Mouse (Mus musculus) midbrain, embryonic 16.5 days (tissue): ENCODE measurements around the gene Sema3e. TPM values are rescaled to one million over a fixed set of nuclear protein-coding genes. Genes with fewer than 3 reads are reported as not detected.
A peak's percentile ranks its signal among the peaks of the same experiment; 100 is the strongest.

Source experiments
- ATAC-seq: fragments of 200-750 bp; cut with Nextera tagmentation; 2 replicates; pipeline ENCODE4 v1.8.0; 2017; ENCODE audit warnings: moderate TSS enrichment
- H3K27ac ChIP-seq: fragments of 300-500 bp; sonication (generic); 2 replicates; pipeline ENCODE4 v1.5.1; 2014; ENCODE audit warnings: mild to moderate bottlenecking, low read length, mixed read lengths
- H3K27me3 ChIP-seq: fragments of 300-500 bp; sonication (generic); 2 replicates; pipeline ENCODE4 v1.6.1; 2014; ENCODE audit warnings: low read depth, low read length, mixed read lengths; ENCODE audit not compliant: control insufficient read depth, insufficient read depth
- H3K36me3 ChIP-seq: fragments of 300-500 bp; sonication (generic); 2 replicates; pipeline ENCODE4 v1.6.1; 2014; ENCODE audit warnings: mild to moderate bottlenecking, low read length, moderate library complexity, mixed read lengths; ENCODE audit not compliant: control insufficient read depth, insufficient read depth
- H3K4me1 ChIP-seq: fragments of 300-500 bp; sonication (generic); 2 replicates; pipeline ENCODE4 v1.6.1; 2014; ENCODE audit warnings: mild to moderate bottlenecking, low read length, mixed read lengths; ENCODE audit not compliant: control insufficient read depth, insufficient read depth
- H3K4me2 ChIP-seq: fragments of 300-500 bp; sonication (generic); 2 replicates; pipeline ENCODE4 v1.6.1; 2014; ENCODE audit warnings: mild to moderate bottlenecking, low read length, mixed read lengths
- H3K4me3 ChIP-seq: fragments of 300-500 bp; sonication (generic); 2 replicates; pipeline ENCODE4 v1.5.1; 2014; ENCODE audit warnings: low read depth, mild to moderate bottlenecking, low read length, moderate library complexity, mixed read lengths
- H3K9ac ChIP-seq: fragments of 300-500 bp; sonication (generic); 2 replicates; pipeline ENCODE4 v1.6.1; 2014; ENCODE audit warnings: low read depth, low read length, mixed read lengths
- H3K9me3 ChIP-seq: fragments of 300-500 bp; sonication (generic); replicated peaks from 2 replicates; pipeline ENCODE4 v1.6.1; 2014; ENCODE audit warnings: mild to moderate bottlenecking, low read length, mixed read lengths; ENCODE audit not compliant: control insufficient read depth, poor library complexity, severe bottlenecking
- WGBS: fragments of 180-500 bp; shearing (Covaris S2); extraction: QIAGEN DNeasy Blood & Tissue Kit; methylation state at CpG from one replicate; pipeline ENCODE4 v1.1.7; 2014; 5-methylcytosine and 5-hydroxymethylcytosine counted together
- polyA plus RNA-seq: library from polyadenylated mRNA; unstranded; fragments of >200 nt; fragmentation: Nextera tagmentation; extraction: Ambion mirVana; gene quantifications from 2 replicates; pipeline ENCODE4 v1.2.1, GENCODE M21; 2015

Gene Sema3e
- polyA plus RNA-seq, 1 experiment from 2014 or later = 3.4 TPM

DNA sequence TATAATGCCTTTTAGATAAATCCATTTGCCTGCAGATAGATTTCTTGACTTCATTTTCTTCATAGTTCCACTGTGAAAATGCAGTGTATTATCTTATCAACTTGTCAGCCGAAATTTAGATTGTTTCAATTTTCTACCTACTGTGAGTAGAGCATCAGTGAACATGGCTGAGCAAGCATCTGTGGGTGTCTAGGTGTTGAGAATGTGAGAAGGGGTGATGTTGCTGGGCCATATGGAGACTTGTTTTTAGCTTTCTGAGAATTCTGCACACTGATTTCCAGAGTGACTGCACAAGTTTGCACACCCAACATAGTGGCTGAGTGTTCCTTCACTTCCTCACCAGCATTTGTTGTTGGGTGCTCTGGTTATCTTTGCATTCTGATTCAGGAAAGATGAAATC lies 71.1 kb downstream of the Sema3e start:
- no peaks in the 10 kb centered on the region for H3K27me3 ChIP-seq
- no peaks in the 10 kb centered on the region for H3K4me1 ChIP-seq
- H3K36me3 ChIP-seq = no peaks in the 10 kb centered on the region
- no peak overlapping the region for H3K4me3 ChIP-seq
- no peak overlapping the region for H3K27ac ChIP-seq
- H3K4me2 ChIP-seq = no peak overlapping the region
- no peaks in the 10 kb centered on the region for H3K9me3 ChIP-seq
- WGBS = 84% methylated on average over 1 of the region's 1 CpGs
- H3K9ac ChIP-seq = no peak overlapping the region
- ATAC-seq = no peak

DNA sequence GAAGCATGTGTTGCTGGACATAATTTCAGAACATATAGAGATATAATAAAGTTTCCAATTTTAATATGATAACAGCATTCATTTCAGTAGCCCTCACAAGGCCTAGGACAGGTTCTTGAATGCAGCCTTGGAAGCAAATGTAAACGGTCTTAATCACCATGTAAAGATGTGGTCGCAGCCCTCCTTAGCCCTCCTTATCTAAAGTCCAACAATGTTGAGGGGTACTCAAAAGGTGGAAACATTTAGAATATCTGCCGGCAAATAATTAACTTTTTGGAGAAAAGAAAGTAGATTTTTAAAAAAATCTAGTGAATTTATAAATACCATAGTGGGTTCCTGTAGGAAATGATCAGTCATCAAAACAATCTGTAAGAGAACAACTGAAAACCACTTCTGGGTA lies 73.6 kb downstream of the Sema3e start:
- no peak overlapping the region for H3K4me3 ChIP-seq
- H3K36me3 ChIP-seq = no peaks in the 10 kb centered on the region
- H3K9me3 ChIP-seq = no peaks in the 10 kb centered on the region
- H3K27ac ChIP-seq = no peak overlapping the region
- H3K4me1 ChIP-seq = no peaks in the 10 kb centered on the region
- H3K27me3 ChIP-seq = no peaks in the 10 kb centered on the region
- no peak for ATAC-seq
- WGBS = 92% methylated on average over 3 of the region's 3 CpGs
- H3K9ac ChIP-seq = no peak overlapping the region
- H3K4me2 ChIP-seq = no peak overlapping the region

DNA sequence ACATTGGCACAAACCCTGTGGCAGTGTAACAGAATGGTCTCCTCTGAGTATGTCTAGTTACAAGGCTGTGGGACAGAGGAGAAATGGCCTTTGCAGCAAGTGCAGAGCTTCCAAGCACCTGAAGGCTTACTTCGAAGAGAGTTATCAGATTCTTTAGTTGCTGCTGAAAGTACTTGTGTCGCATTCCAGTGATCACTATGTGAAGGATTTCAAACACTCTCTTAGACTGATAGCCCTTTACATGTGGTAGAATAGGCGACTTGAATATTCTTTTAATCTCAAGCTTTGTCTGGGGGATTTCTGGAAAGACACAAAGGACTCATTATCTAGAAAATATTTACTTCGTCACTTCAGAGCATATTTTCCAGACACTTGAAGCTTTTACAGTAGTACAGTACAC lies 82.3 kb downstream of the Sema3e start:
- no peaks in the 10 kb centered on the region for H3K36me3 ChIP-seq
- H3K9ac ChIP-seq = no peak overlapping the region
- H3K4me1 ChIP-seq = no peaks in the 10 kb centered on the region
- ATAC-seq = no peak
- WGBS = 73% methylated on average over 4 of the region's 4 CpGs
- no peak overlapping the region for H3K4me3 ChIP-seq
- no peak overlapping the region for H3K4me2 ChIP-seq
- H3K27ac ChIP-seq = no peak overlapping the region
- H3K9me3 ChIP-seq = no peaks in the 10 kb centered on the region
- no peaks in the 10 kb centered on the region for H3K27me3 ChIP-seq

DNA sequence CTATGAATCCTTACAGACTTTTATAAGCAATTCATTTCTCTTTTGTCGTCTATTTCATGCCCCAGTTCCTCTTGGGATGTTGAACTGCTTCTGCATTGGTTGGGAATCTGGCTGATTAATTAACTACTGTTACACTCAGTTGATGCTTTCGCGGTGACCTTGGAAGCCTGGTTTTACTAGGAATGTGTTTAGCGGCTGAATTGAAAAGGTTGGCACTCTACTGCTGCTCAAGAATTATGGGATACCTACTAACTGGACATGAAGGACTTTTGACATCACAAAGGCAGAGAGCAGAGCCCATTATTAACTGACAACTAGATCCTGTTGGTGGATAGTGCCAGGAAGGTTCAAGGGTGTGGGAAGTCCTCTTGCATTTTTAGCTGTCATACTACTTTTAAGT lies 83.9 kb downstream of the Sema3e start:
- Histone ChIP-seq H3K27ac (no peak overlapping the region), H3K4me3 (no peak overlapping the region), H3K36me3 (no peaks in the 10 kb centered on the region), H3K4me2 (no peak overlapping the region), H3K27me3 (no peaks in the 10 kb centered on the region), H3K9ac (no peak overlapping the region), H3K4me1 (no peaks in the 10 kb centered on the region), H3K9me3 (no peaks in the 10 kb centered on the region)
- 86% methylated on average over 4 of the region's 4 CpGs for WGBS
- no peak for ATAC-seq

DNA sequence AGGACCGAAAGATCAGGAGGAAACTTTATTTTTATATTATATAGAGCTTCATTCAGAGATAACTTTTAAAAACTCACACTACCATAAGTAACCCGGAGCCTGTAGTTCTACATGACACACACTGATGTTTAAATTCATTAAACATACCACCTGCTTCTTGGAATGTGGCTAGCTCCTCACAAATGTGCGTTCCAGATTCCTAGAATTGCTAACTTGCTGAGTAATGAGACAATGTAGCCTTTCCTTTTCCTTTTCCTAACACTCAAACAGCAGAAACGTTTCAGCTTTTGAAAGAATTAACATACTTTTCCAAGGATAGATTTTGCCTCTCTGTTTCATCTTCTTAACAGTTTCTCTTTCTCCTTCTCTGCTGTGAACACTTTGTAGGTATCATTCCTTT lies 86.3 kb downstream of the Sema3e start:
- H3K9ac ChIP-seq = no peak overlapping the region
- 81% methylated on average over 4 of the region's 4 CpGs for WGBS

DNA sequence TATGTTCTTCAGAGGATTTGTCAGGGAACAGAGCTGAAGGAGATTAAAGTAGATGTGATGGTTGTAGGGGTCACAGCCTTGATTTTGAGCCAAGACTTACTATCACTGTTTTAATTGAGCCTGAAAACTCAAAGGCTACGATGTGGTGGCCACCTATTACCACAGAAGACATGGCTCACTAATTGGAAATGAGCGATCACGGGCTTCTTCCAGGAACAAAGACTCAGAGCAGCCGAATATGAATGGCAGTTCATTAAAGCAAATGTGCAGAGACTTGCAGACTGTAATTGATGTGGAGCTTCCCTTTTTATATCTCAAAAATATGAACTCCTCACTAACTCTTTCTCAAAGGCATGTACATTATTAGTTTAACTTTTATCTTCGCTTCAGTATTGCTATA lies 96.8 kb downstream of the Sema3e start:
- 50% methylated on average over 5 of the region's 5 CpGs for WGBS
- H3K4me2 ChIP-seq = no peak overlapping the region

More for the DNA sequence above, 86.3 kb downstream of the Sema3e start:
- Histone ChIP-seq H3K4me3 (no peak overlapping the region), H3K4me1 (no peaks in the 10 kb centered on the region), H3K4me2 (no peak overlapping the region), H3K27ac (no peak overlapping the region), H3K9me3 (no peaks in the 10 kb centered on the region), H3K27me3 (no peaks in the 10 kb centered on the region), H3K36me3 (no peaks in the 10 kb centered on the region)
- no peak for ATAC-seq

DNA sequence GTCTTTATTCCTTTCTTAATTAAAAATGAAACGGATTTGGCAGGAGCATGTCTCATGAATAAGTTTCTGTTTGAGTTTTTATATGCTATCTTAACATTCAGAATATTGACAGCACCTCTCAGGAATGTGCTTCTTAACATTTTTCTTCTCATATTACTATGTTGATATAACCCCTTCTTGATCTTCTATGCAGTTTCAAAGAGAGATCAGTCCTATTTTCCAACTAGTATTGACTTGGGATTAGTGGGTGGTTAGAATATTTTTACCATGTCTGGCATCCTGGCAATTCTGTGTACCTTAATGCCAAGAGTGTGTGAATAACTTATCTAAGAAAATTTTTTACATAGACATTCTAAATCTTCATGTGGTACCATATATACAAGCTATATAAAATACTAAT lies 101.5 kb downstream of the Sema3e start:
- ATAC-seq = no peak
- no peaks in the 10 kb centered on the region for H3K27me3 ChIP-seq
- H3K4me2 ChIP-seq = no peak overlapping the region
- no peak overlapping the region for H3K4me3 ChIP-seq
- H3K9ac ChIP-seq = no peak overlapping the region
- H3K36me3 ChIP-seq = no peaks in the 10 kb centered on the region
- WGBS = 63% methylated on average over 1 of the region's 1 CpGs
- H3K4me1 ChIP-seq = no peaks in the 10 kb centered on the region
- H3K9me3 ChIP-seq = no peaks in the 10 kb centered on the region
- H3K27ac ChIP-seq = no peak overlapping the region

More for the DNA sequence above, 96.8 kb downstream of the Sema3e start:
- Histone ChIP-seq H3K9ac (no peak overlapping the region), H3K27me3 (no peaks in the 10 kb centered on the region), H3K27ac (no peak overlapping the region), H3K36me3 (no peaks in the 10 kb centered on the region), H3K9me3 (no peaks in the 10 kb centered on the region), H3K4me3 (no peak overlapping the region), H3K4me1 (no peaks in the 10 kb centered on the region)
- peak; percentile 58; the same call in 1 of the 2 replicates for ATAC-seq

DNA sequence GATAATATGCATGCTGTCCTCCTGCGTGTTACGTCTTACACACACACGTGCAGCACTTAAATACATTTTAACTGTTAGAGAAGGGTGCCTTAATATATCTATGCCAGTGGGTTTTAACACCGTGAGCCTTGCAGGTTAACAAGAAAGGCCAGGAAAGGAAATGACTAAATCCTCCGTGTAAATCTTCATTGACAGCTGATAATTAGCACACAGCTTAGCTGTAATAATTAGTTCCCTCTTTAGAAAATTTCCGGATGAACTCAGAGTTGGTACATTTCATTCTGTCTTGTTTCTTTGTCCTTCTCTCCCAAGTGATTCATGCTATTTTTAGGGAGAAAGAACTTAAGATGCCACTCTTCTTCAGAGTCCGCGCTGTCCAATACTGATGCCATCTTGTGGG lies 110.9 kb downstream of the Sema3e start:
- 33% methylated on average over 8 of the region's 8 CpGs for WGBS
- Histone ChIP-seq H3K27ac (no peak overlapping the region), H3K9ac (no peak overlapping the region), H3K4me3 (no peak overlapping the region), H3K27me3 (no peaks in the 10 kb centered on the region), H3K9me3 (no peaks in the 10 kb centered on the region), H3K36me3 (no peaks in the 10 kb centered on the region), H3K4me2 (no peak overlapping the region), H3K4me1 (no peaks in the 10 kb centered on the region)
- ATAC-seq = 0 out of 2 replicates have a peak, but pooled peaks have one; percentile 21

DNA sequence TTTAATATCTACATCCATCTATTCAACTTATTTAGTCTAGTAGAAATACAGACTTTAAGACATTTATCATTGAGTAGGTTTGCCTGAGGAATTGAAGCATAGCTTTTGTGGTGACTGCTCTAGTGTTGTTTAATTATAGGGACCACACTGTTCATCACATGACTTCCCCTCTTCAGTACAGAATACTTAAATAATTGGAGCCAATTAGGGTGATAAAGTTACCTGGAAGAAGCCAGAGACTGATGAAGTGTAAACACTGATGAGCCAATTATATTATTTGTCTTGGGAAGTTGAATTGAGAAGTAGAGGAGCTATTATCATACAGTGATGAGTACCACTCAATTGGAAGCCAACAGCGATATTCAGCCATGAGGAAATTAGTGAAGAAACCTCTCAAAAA lies 113.6 kb downstream of the Sema3e start:
- Histone ChIP-seq H3K4me3 (no peak overlapping the region), H3K27me3 (no peaks in the 10 kb centered on the region), H3K27ac (no peak overlapping the region), H3K9ac (no peak overlapping the region), H3K4me1 (no peaks in the 10 kb centered on the region), H3K36me3 (no peaks in the 10 kb centered on the region), H3K4me2 (no peak overlapping the region), H3K9me3 (no peaks in the 10 kb centered on the region)
- 73% methylated on average over 1 of the region's 1 CpGs for WGBS
- no peak for ATAC-seq

DNA sequence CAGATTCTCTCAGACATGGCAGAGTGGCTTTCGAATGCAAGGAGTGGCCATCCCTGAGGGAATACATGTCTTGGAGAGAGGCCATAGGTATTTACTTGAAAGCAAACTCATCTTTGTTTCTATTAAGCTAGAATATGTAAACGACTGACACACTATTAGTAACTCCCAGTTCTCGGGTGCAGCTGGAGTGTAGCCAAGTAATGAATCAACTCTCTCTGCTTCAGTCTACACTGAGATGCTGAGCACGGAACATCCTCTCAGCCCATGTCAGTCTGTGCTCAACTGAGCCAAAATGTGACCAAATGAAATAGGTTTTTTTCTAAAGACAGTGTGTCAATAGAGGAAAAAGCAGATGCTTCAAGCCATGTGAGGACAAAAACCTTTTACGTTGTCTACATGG lies 137.5 kb downstream of the Sema3e start:
- Histone ChIP-seq H3K4me2 (no peak overlapping the region), H3K27ac (no peak overlapping the region), H3K4me1 (no peaks in the 10 kb centered on the region), H3K9me3 (no peaks in the 10 kb centered on the region), H3K4me3 (no peak overlapping the region), H3K36me3 (no peaks in the 10 kb centered on the region), H3K9ac (no peak overlapping the region), H3K27me3 (no peaks in the 10 kb centered on the region)
- 87% methylated on average over 5 of the region's 5 CpGs for whole genome bisulfite sequencing
- ATAC-seq = no peak; the same call in 1 of the 2 replicates
